Mouse (Mus musculus) heart, embryonic 14.5 days (tissue): ENCODE data around the gene Nrk. TPM values are rescaled to one million over a fixed set of nuclear protein-coding genes. Genes with fewer than 3 reads are reported as not detected.

Source experiments
- ATAC-seq: fragments of 200-750 bp; cut with Nextera tagmentation; 2 replicates; pipeline ENCODE4 v1.8.0; 2017; ENCODE audit warnings: low read depth, moderate TSS enrichment; ENCODE audit not compliant: insufficient number of reproducible peaks, insufficient read depth, low FRiP score
- H3K27ac ChIP-seq, 2 experiments: fragments of 200-500 bp in 1 of 2; fragments of 300-500 bp in 1 of 2; sonication (generic) in 1 of 2; replicated peaks in 1 of 2; 2 replicates each; pipeline ENCODE4 v1.5.1; 2012 to 2014; ENCODE audit warnings: low read depth in 2 of 2, low read length in 2 of 2, control low read depth in 1 of 2, mild to moderate bottlenecking in 1 of 2, mixed read lengths in 1 of 2; ENCODE audit not compliant: control insufficient read depth in 1 of 2, insufficient read depth in 1 of 2
- H3K27me3 ChIP-seq: fragments of 300-500 bp; sonication (generic); 2 replicates; pipeline ENCODE4 v1.6.1; 2014; ENCODE audit warnings: mild to moderate bottlenecking, low read length, control low read depth; ENCODE audit not compliant: control insufficient read depth, insufficient read depth
- H3K36me3 ChIP-seq: fragments of 300-500 bp; sonication (generic); 2 replicates; pipeline ENCODE4 v1.6.1; 2014; ENCODE audit warnings: mild to moderate bottlenecking, control low read depth, low read length, mixed read lengths; ENCODE audit not compliant: control insufficient read depth, insufficient read depth
- H3K4me1 ChIP-seq, 2 experiments: fragments of 200-500 bp in 1 of 2; fragments of 300-500 bp in 1 of 2; sonication (generic) in 1 of 2; 2 replicates each; pipeline ENCODE4 v1.6.1; 2012 to 2014; ENCODE audit warnings: low read length in 2 of 2, control low read depth in 1 of 2, mixed read lengths in 1 of 2; ENCODE audit not compliant: control insufficient read depth in 2 of 2, insufficient read depth in 2 of 2
- H3K4me2 ChIP-seq: fragments of 300-500 bp; sonication (generic); 2 replicates; pipeline ENCODE4 v1.6.1; 2014; ENCODE audit warnings: mild to moderate bottlenecking, low read length
- H3K4me3 ChIP-seq, 2 experiments: fragments of 200-500 bp in 1 of 2; fragments of 300-500 bp in 1 of 2; sonication (generic) in 1 of 2; 2 replicates each; pipeline ENCODE4 v1.5.1; 2012 to 2014; ENCODE audit warnings: low read length in 2 of 2, mild to moderate bottlenecking in 2 of 2, control low read depth in 1 of 2, low read depth in 1 of 2, moderate library complexity in 1 of 2; ENCODE audit not compliant: control insufficient read depth in 1 of 2, insufficient read depth in 1 of 2
- H3K9ac ChIP-seq: fragments of 300-500 bp; sonication (generic); 2 replicates; pipeline ENCODE4 v1.6.1; 2014; ENCODE audit warnings: mild to moderate bottlenecking, low read length
- H3K9me3 ChIP-seq: fragments of 300-500 bp; sonication (generic); 2 replicates; pipeline ENCODE4 v1.6.1; 2016; ENCODE audit warnings: low read length, control low read depth; ENCODE audit not compliant: control insufficient read depth
- WGBS: fragments of 180-500 bp; shearing (Covaris S2); extraction: QIAGEN DNeasy Blood & Tissue Kit; methylation state at CpG from one replicate; pipeline ENCODE4 v1.1.7; 2014; 5-methylcytosine and 5-hydroxymethylcytosine counted together
- polyA plus RNA-seq: library from polyadenylated mRNA; unstranded; fragments of >200 nt; fragmentation: Nextera tagmentation; extraction: Ambion mirVana; gene quantifications from 2 replicates; pipeline ENCODE4 v1.2.1, GENCODE M21; 2014

Gene Nrk
- polyA plus RNA-seq, 1 experiment from 2014 or later, result 44.9 TPM

DNA sequence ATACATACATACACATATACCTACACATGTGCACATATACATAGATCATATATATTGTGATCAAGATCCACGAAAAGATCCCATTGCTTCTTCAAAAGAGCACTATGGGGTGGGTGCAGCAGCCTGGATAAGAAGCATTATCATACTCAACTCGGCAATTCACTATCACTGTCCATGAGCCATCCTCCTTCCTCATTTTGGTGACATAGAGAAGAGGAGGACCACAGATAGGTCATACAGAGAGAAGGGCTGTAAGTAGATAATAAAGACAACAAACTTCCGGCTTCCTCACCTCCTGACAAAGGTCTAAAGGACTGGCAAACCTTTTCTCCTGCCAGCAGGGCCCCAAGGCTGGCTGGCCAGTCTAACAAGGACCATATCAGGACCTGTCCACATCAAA, 100.3 kb downstream of the Nrk start:
- Histone ChIP-seq H3K9me3 (no peaks in the 10 kb centered on the region), H3K4me1 (no peaks in the 10 kb centered on the region), H3K9ac (no peak overlapping the region), H3K4me2 (no peak overlapping the region), H3K27ac (no peak overlapping the region), H3K4me3 (no peak overlapping the region), H3K36me3 (0 out of 2 replicates have a peak, but pooled peaks cover 3% of the 10 kb centered on the region), H3K27me3 (no peaks in the 10 kb centered on the region)
- ATAC-seq, result no peak
- WGBS, result 57% methylated on average over 3 of the region's 3 CpGs

DNA sequence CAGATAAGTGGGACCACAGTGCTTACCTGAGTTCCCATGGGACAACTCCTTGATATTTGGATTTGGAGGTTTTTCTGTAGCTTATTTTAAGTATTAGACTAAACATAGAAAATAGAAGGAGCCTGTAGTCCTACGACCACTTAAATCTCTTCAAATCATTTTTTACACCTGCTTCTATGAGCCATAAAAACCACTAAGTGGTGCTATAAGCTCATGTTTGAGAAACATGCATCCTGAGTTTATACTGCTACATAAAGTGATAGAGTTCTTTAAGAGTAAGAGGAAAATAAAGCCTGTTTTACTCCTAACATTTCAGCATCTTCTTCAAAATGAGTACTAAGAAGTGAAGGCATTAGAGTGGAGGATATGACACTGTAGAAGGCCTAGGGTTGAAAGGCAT, 102.3 kb downstream of the Nrk start:
- 56% methylated on average over 1 of the region's 1 CpGs for WGBS
- no peak for ATAC-seq
- Histone ChIP-seq H3K27me3 (no peaks in the 10 kb centered on the region), H3K4me3 (no peak overlapping the region), H3K9ac (no peak overlapping the region), H3K27ac (no peak overlapping the region), H3K36me3 (no peaks in the 10 kb centered on the region), H3K4me2 (no peak overlapping the region), H3K9me3 (no peaks in the 10 kb centered on the region), H3K4me1 (no peaks in the 10 kb centered on the region)

DNA sequence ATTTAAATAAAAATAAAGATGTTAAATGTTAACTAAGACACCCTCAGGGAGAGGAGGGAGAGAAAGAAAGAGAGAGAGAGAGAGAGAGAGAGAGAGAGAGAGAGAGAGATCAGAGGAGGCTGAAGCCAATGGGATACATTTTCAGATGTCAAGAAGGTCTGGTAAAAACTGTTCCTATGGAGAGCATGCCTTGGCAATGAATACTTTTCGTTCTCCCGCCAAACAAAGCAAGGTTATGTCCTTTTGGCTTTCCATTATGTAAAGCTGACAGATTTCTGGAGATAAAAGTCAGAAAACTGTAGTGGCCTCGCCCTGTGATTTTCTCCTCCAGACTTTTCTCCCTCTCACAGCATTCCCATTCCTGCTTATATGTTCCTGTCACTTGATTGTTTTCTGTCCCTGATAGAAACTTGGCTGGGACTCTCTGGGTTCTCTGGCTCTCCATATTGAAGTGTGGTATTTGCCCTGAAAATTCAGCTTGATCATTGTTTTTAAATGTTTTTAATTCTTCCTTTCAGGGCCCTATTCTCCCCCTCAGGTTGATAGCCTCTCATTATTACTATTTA, 112.4 kb downstream of the Nrk start:
- ATAC-seq, result no peak
- Histone ChIP-seq H3K4me2 (no peak overlapping the region), H3K9ac (no peak overlapping the region), H3K4me1 (no peaks in the 10 kb centered on the region), H3K9me3 (no peaks in the 10 kb centered on the region), H3K36me3 (no peaks in the 10 kb centered on the region), H3K4me3 (no peak overlapping the region), H3K27me3 (no peaks in the 10 kb centered on the region), H3K27ac (no peak overlapping the region)
- WGBS, result 59% methylated on average over 3 of the region's 3 CpGs

DNA sequence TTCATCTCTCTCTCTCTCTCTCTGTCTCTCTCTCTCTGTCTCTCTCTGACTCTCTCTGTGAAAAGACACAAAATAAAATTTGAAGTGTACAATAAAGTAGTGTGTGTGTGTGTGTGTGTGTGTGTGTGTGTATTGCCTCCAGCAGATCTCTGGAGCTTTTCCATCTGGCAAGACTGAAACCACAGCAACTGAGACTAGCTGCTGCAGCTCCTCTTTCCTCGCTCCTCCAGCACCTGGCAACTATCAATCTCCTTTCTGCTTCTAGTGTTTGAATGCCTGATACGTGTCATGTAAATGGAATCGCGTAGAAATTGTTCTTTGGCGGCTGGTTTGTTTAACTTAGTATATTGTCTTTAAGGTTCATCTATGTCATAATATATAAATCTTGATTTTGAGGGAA, 113.1 kb downstream of the Nrk start:
- WGBS, result 32% methylated on average over 5 of the region's 5 CpGs
- H3K9me3 ChIP-seq, result no peaks in the 10 kb centered on the region
- no peaks in the 10 kb centered on the region for H3K27me3 ChIP-seq
- H3K4me3 ChIP-seq, result no peak overlapping the region
- H3K4me2 ChIP-seq, result no peak overlapping the region
- ATAC-seq, result no peak
- no peaks in the 10 kb centered on the region for H3K4me1 ChIP-seq
- H3K36me3 ChIP-seq, result no peaks in the 10 kb centered on the region
- H3K27ac ChIP-seq, result no peak overlapping the region
- no peak overlapping the region for H3K9ac ChIP-seq

DNA sequence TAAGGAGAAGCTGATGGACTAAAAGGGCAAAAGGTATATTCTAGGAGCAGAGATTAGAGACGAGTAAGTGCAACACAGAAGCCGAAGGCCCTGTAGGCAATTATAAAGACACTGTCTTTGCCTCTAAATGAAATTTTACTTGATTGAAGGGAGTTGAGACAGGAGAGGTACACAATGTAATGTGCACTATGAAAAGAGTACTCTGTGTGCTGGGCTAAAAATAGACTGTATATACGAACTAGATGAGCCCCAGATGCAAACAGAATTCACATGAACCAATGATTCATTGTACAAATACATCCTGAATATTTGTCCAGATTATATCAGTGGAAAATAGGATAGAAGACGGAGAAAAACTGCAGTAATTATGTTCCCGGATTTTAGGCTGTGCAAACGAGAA, 113.7 kb downstream of the Nrk start:
- Histone ChIP-seq H3K27me3 (no peaks in the 10 kb centered on the region), H3K27ac (no peak overlapping the region), H3K36me3 (no peaks in the 10 kb centered on the region), H3K9me3 (no peaks in the 10 kb centered on the region), H3K4me2 (no peak overlapping the region), H3K9ac (no peak overlapping the region), H3K4me1 (no peaks in the 10 kb centered on the region), H3K4me3 (no peak overlapping the region)
- WGBS, result 53% methylated on average over 6 of the region's 6 CpGs
- ATAC-seq, result no peak

DNA sequence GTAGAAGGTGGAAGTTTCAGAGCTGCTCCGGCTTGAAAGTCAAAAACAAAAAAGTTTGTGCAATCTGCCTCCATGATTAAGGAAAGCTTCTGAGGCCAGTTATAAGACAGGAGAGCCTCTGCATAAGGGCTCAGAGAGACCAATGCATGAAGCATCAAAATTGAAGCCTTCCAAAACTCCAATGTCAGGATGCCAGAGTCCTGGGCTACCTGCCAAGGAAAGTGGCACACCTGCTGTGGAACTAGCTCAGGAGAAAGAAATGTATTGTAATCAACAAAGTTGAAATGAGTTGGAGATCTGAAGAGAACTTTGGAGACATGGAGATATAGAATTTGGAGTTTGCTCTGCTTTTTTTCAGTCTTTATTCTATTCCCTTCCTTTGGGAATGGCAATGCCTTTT, 123.4 kb downstream of the Nrk start:
- Histone ChIP-seq H3K27ac (no peak overlapping the region), H3K36me3 (no peaks in the 10 kb centered on the region), H3K4me3 (no peak overlapping the region), H3K9me3 (no peaks in the 10 kb centered on the region), H3K4me2 (no peak overlapping the region), H3K4me1 (no peaks in the 10 kb centered on the region), H3K9ac (no peak overlapping the region), H3K27me3 (no peaks in the 10 kb centered on the region)
- WGBS, result 79% methylated on average over 1 of the region's 1 CpGs
- no peak for ATAC-seq

DNA sequence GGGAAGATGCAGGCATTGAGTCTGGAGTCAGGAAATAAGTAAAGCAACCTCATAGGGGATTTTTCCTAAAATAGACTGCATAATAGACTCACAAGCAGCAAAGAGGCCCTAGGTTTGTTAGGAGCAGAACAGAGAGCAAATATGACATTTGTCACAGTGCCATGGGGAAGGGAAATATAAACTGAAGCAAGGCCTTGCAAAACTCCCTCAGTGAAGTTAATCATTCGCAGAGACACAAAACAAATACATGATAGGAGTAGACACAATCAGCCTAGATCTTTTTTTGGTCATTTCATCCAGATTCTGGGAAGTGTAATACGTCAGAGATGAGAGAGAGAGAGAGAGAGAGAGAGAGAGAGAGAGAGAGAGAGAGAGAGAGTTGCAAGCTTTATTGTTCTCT, 125.1 kb downstream of the Nrk start:
- no peak for ATAC-seq
- Histone ChIP-seq H3K4me3 (no peak overlapping the region), H3K9me3 (no peaks in the 10 kb centered on the region), H3K4me1 (no peaks in the 10 kb centered on the region), H3K4me2 (no peak overlapping the region), H3K9ac (no peak overlapping the region), H3K27ac (no peak overlapping the region), H3K36me3 (no peaks in the 10 kb centered on the region), H3K27me3 (no peaks in the 10 kb centered on the region)
- 51% methylated on average over 2 of the region's 2 CpGs for WGBS

DNA sequence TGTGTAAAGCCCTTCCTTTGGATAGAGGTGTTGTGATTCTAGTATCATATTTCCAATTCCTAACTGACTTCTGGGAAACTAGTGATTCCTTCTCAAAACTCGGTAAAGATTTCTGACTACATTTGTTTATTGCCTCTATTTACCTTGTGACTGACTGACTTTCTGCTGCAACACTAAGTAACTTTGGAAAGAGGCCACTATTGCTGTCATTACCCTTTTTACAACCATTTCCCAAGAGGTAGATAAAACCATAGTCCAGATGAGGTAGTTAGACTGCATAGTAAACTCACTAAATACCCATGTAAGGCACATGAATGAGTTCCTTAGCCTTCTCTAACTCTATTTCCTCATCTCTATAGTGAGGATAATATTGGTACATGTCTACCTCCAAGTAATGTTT, 126.9 kb downstream of the Nrk start:
- no peak for ATAC-seq
- H3K4me1 ChIP-seq, result no peaks in the 10 kb centered on the region
- no peaks in the 10 kb centered on the region for H3K36me3 ChIP-seq
- H3K27me3 ChIP-seq, result no peaks in the 10 kb centered on the region
- H3K4me3 ChIP-seq, result no peak overlapping the region
- H3K27ac ChIP-seq, result no peak overlapping the region
- 74% methylated on average over 1 of the region's 1 CpGs for WGBS
- no peak overlapping the region for H3K9ac ChIP-seq
- H3K4me2 ChIP-seq, result no peak overlapping the region
- H3K9me3 ChIP-seq, result no peaks in the 10 kb centered on the region
